Mouse (Mus musculus): ENCODE data around the gene Jade1. TPM values are rescaled to one million over a fixed set of nuclear protein-coding genes. Genes with fewer than 3 reads are reported as not detected.

The Jade1 gene
- polyA plus RNA-seq, 1 experiment from 2014 or later: 20.9 TPM

- 94% methylated on average over 4 of the region's 4 CpGs for WGBS
- H3K4me3 ChIP-seq (replicated peaks): no peak overlapping the region
- H3K9me3 ChIP-seq: no peaks in the 10 kb centered on the region
- no peak for ATAC-seq (ENCODE audit: low FRiP score)
- H3K27ac ChIP-seq: no peak overlapping the region
- no peaks in the 10 kb centered on the region for H3K27me3 ChIP-seq
- no peak overlapping the region for H3K4me2 ChIP-seq
- H3K36me3 ChIP-seq (replicated peaks): peaks cover 93% of the 10 kb centered on the region
- H3K9ac ChIP-seq: no peak overlapping the region
- no peaks in the 10 kb centered on the region for H3K4me1 ChIP-seq
These were observed 39.5 kb downstream of the Jade1 start for GRCm38 (mm10) chr3:41595010-41595409.

- H3K9ac ChIP-seq: no peak overlapping the region
- ATAC-seq (ENCODE audit: low FRiP score): no peak
- H3K4me2 ChIP-seq: no peak overlapping the region
- H3K27me3 ChIP-seq: no peaks in the 10 kb centered on the region
- H3K9me3 ChIP-seq: no peaks in the 10 kb centered on the region
- no peak overlapping the region for H3K27ac ChIP-seq
- no peak overlapping the region for H3K4me3 ChIP-seq (replicated peaks)
- no peaks in the 10 kb centered on the region for H3K4me1 ChIP-seq
- H3K36me3 ChIP-seq (replicated peaks): peaks cover 85% of the 10 kb centered on the region
- WGBS: 92% methylated on average over 8 of the region's 8 CpGs
These were observed 41.5 kb downstream of the Jade1 start for GRCm38 (mm10) chr3:41597036-41597435.

GRCm38 (mm10) chr3:41598412-41598811, 42.9 kb downstream of the Jade1 start:
- H3K9me3 ChIP-seq: no peaks in the 10 kb centered on the region
- H3K36me3 ChIP-seq (replicated peaks): peaks cover 72% of the 10 kb centered on the region
- ATAC-seq (ENCODE audit: low FRiP score): no peak
- H3K9ac ChIP-seq: no peak overlapping the region
- H3K4me1 ChIP-seq: peaks cover 8% of the 10 kb centered on the region
- no peaks in the 10 kb centered on the region for H3K27me3 ChIP-seq
- H3K4me3 ChIP-seq (replicated peaks): no peak overlapping the region
- H3K4me2 ChIP-seq: no peak overlapping the region
- H3K27ac ChIP-seq: no peak overlapping the region
- 87% methylated on average over 9 of the region's 9 CpGs for WGBS

GRCm38 (mm10) chr3:41599226-41599625, 43.7 kb downstream of the Jade1 start:
- no peaks in the 10 kb centered on the region for H3K27me3 ChIP-seq
- H3K4me2 ChIP-seq: no peak overlapping the region
- no peaks in the 10 kb centered on the region for H3K9me3 ChIP-seq
- no peak overlapping the region for H3K4me3 ChIP-seq (replicated peaks)
- 93% methylated on average over 10 of the region's 10 CpGs for WGBS
- no peak overlapping the region for H3K27ac ChIP-seq
- peaks cover 66% of the 10 kb centered on the region for H3K36me3 ChIP-seq (replicated peaks)
- no peak for ATAC-seq (ENCODE audit: low FRiP score)
- no peak overlapping the region for H3K9ac ChIP-seq
- H3K4me1 ChIP-seq: peaks cover 16% of the 10 kb centered on the region

DNA sequence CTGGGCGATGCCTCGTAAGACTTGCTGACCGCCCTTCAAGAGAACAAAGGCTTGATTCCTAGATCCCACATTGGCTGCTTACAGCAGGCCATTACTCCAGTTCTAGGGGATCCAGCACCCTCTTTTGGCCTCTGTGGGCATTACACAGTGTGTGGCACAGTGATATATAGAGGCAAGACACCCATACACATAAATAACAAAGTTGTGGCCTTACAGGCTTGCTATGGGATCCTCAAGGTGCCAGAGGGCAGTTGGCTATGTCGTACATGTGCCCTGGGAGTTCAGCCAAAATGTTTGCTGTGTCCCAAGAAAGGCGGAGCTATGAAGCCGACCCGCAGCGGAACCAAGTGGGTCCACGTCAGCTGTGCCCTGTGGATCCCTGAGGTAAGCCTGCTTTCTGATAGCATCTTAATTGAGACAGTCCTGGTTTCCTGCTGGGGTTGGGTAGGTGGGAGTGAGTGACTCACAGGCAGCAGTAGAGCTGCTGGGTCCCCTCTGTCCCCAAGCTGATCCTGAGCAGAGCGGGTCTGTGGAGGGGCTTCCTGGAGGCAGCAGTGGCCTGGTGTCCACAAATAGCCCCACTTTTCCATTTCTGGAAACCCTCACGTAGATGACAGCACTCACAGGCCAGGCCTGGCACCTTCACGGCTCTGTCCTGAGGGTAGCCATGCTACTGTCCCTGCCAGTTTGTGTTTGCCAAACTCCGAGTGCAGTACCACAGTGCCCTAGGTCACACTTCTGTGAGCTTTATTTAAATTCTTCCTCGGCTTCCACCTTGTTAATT, 44.5 kb downstream of the Jade1 start:
- Histone ChIP-seq H3K4me1 (peaks cover 21% of the 10 kb centered on the region), H3K9ac (no peak overlapping the region), H3K27ac (no peak overlapping the region), H3K4me2 (no peak overlapping the region), H3K27me3 (no peaks in the 10 kb centered on the region), H3K36me3 (replicated peaks) (peaks cover 66% of the 10 kb centered on the region), H3K9me3 (no peaks in the 10 kb centered on the region), H3K4me3 (replicated peaks) (no peak overlapping the region)
- WGBS: 82% methylated on average over 14 of the region's 14 CpGs
- peak; percentile 47; the same call in 1 of the 2 replicates for ATAC-seq (ENCODE audit: low FRiP score)

DNA sequence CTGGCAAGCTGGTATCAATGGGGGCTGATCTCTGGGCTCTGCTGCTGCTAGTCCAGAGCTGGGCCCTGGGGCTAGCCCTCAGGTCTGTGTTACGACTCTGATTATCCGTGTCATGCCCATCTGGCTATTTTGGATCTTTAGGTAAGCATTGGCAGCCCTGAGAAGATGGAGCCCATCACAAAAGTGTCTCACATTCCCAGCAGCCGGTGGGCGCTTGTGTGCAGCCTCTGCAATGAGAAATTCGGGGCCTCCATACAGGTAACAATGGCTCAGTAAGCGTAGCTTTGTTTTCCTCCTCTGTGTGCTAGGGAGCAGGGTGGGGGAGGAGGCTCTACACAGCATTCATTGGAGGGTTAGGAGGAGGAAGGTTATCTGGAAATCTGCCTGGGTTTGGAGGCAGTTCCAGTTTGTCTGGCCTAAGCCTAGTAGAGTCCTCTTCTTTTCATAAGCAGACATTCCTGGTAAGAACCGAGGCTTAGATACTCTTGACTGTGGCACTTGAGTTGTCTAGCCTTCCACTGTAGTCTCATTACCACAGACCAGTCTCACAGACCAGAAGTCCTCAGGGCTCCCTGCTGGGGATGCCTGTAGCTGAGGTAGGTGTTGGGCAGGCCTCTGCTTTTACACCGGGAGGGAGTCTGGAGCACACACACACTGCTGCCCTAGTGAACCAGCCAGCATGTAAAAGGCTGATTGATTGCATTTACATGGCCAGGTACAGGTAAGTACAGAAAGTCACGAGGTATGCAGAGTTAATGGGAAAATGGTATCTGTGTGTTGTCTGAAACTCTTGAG, 45.9 kb downstream of the Jade1 start:
- H3K36me3 ChIP-seq (replicated peaks): peaks cover 67% of the 10 kb centered on the region
- no peaks in the 10 kb centered on the region for H3K27me3 ChIP-seq
- H3K9me3 ChIP-seq: no peaks in the 10 kb centered on the region
- ATAC-seq (ENCODE audit: low FRiP score): no peak
- 70% methylated on average over 9 of the region's 9 CpGs for WGBS
- H3K27ac ChIP-seq: no peak overlapping the region
- no peak overlapping the region for H3K9ac ChIP-seq
- H3K4me1 ChIP-seq: peaks cover 21% of the 10 kb centered on the region
- no peak overlapping the region for H3K4me3 ChIP-seq (replicated peaks)
- no peak overlapping the region for H3K4me2 ChIP-seq

- 43% methylated on average over 10 of the region's 10 CpGs for WGBS
- Histone ChIP-seq H3K4me1 (peaks cover 21% of the 10 kb centered on the region), H3K4me2 (no peak overlapping the region), H3K9me3 (no peaks in the 10 kb centered on the region), H3K36me3 (replicated peaks) (peaks cover 60% of the 10 kb centered on the region), H3K9ac (no peak overlapping the region), H3K27me3 (no peaks in the 10 kb centered on the region), H3K4me3 (replicated peaks) (no peak overlapping the region), H3K27ac (peak overlapping the region; percentile 61)
- ATAC-seq (ENCODE audit: low FRiP score): no peak
These were observed 47.4 kb downstream of the Jade1 start for GRCm38 (mm10) chr3:41602933-41603332.

DNA sequence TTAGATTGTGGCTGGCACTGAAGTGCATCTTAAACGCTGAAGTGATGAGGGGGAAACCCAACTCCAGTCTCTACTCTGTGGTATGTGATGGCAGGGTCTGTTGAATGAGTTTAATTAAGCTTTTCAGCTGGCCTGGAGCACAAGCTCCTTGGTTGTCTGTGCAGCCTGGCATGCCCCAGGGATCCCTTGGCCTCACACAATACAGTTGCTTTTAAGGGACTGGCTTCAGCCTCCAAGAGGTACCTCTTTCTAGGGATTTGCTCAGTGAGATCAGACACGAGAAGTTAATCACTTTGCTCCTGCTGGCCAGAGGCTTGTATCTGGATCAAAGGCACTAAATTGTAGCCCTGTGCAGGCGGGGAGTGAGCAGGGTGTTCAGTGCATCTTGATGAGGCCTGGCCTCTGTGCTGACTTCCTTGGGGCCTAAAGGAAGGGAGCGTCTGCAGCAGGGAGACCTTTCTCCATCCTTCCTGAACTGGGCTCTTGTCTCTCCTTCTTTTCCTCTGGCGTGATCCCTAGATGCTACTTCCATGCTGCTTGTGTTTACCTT, 48.0 kb downstream of the Jade1 start:
- H3K9ac ChIP-seq: no peak overlapping the region
- no peak overlapping the region for H3K4me3 ChIP-seq (replicated peaks)
- H3K27me3 ChIP-seq: no peaks in the 10 kb centered on the region
- peak overlapping the region; percentile 61 for H3K27ac ChIP-seq
- ATAC-seq (ENCODE audit: low FRiP score): peak; percentile 19; the same call in 1 of the 2 replicates
- WGBS: 15% methylated on average over 5 of the region's 5 CpGs
- H3K9me3 ChIP-seq: no peaks in the 10 kb centered on the region
- H3K36me3 ChIP-seq (replicated peaks): peaks cover 54% of the 10 kb centered on the region
- peaks cover 21% of the 10 kb centered on the region for H3K4me1 ChIP-seq
- no peak overlapping the region for H3K4me2 ChIP-seq

- WGBS: 94% methylated on average over 12 of the region's 12 CpGs
- no peaks in the 10 kb centered on the region for H3K9me3 ChIP-seq
- no peak for ATAC-seq (ENCODE audit: low FRiP score)
- no peak overlapping the region for H3K4me3 ChIP-seq (replicated peaks)
- no peak overlapping the region for H3K9ac ChIP-seq
- H3K27ac ChIP-seq: 0 out of 2 replicates have a peak overlapping the region, but pooled peaks have one; percentile 19
- H3K27me3 ChIP-seq: no peaks in the 10 kb centered on the region
- H3K36me3 ChIP-seq (replicated peaks): peaks cover 50% of the 10 kb centered on the region
- H3K4me1 ChIP-seq: peaks cover 21% of the 10 kb centered on the region
- H3K4me2 ChIP-seq: no peak overlapping the region
These were observed 49.2 kb downstream of the Jade1 start for GRCm38 (mm10) chr3:41604629-41605321.

DNA sequence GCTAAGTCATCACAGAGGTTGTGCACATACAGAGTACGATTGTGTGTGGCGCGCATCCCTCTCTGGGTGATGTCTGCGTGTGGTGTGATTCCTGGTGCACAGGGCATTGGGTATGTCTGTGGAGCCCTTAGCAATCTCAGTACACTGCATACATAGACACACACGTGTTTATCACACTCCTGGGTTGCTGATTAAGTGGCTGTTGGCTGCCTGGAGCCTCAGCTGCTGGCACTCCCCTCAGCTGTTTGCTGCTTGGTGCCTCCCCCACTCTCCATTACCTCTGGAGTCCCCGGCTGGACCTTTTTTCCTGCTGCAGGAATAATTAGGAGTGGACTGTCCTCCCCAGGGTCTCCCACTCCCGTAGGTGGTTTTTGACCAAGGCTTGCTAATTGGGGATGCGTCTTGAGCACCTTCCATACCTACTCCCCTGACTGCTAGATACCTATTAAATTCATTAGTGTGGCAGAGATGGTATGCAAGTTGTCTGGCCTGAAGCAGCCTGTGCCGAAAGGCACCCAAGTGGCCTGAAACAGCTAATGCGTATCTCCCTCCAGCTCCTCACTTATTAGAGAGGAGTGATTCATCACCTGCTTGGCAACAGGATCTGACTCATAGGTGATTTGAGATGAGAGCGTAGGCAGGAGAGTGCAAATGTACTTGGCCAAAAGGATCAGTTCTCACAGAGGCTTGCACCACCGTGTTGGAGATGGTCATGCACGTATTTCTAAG, 50.2 kb downstream of the Jade1 start:
- H3K9ac ChIP-seq: no peak overlapping the region
- H3K4me1 ChIP-seq: peaks cover 21% of the 10 kb centered on the region
- H3K27ac ChIP-seq: no peak overlapping the region
- H3K4me3 ChIP-seq (replicated peaks): no peak overlapping the region
- WGBS: 86% methylated on average over 13 of the region's 13 CpGs
- no peaks in the 10 kb centered on the region for H3K27me3 ChIP-seq
- H3K4me2 ChIP-seq: no peak overlapping the region
- no peaks in the 10 kb centered on the region for H3K9me3 ChIP-seq
- H3K36me3 ChIP-seq (replicated peaks): peaks cover 54% of the 10 kb centered on the region
- peak; percentile 42; the same call in 1 of the 2 replicates for ATAC-seq (ENCODE audit: low FRiP score)

GRCm38 (mm10) chr3:41606330-41606664, 50.8 kb downstream of the Jade1 start:
- Histone ChIP-seq H3K4me2 (no peak overlapping the region), H3K9me3 (no peaks in the 10 kb centered on the region), H3K36me3 (replicated peaks) (peaks cover 58% of the 10 kb centered on the region), H3K27me3 (no peaks in the 10 kb centered on the region), H3K9ac (no peak overlapping the region), H3K4me1 (peaks cover 21% of the 10 kb centered on the region), H3K4me3 (replicated peaks) (no peak overlapping the region), H3K27ac (no peak overlapping the region)
- ATAC-seq (ENCODE audit: low FRiP score): no peak
- WGBS: 88% methylated on average over 4 of the region's 4 CpGs

Measured in forebrain, embryonic 12.5 days (tissue).